Mouse (Mus musculus) adrenal gland, postnatal 36 days (tissue): ENCODE data around the gene Dlg2. TPM values are rescaled to one million over a fixed set of nuclear protein-coding genes. Genes with fewer than 3 reads are reported as not detected.
A peak's percentile ranks its signal among the peaks of the same experiment; 100 is the strongest.

Experiments
- DNase-seq, 2 experiments: peaks; one replicate each; pipeline ENCODE4 v3.0.0; 2021; ENCODE audit warnings: mixed read lengths in 1 of 2
- total RNA-seq, 2 experiments: library from RNA; stranded (reverse); gene quantifications; 2 replicates each; pipeline ENCODE4 v1.2.3; 2021

Gene Dlg2
- total RNA-seq, 2 experiments from 2014 or later: 93.3 to 123 TPM

DNA sequence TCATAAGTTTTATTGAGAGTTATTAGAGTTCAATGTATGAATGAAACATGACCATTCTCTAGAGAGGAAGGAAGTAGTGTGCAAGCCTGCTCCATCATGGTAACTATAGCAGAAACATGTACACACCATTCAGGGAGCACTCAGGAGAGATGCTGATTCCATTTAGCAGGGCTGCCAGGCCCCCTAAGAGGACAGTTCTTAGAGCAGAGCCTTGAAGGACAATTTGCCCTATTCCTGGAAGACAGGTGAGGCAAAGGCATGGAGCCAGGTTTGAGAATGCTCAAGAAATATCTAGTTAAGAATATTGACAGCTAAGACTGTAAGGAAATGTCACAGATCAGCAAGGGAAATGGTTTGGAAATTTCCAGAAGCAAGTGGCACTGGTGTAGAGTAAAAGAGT, 1096.8 kb downstream of the Dlg2 start:
- no peak for DNase-seq

DNA sequence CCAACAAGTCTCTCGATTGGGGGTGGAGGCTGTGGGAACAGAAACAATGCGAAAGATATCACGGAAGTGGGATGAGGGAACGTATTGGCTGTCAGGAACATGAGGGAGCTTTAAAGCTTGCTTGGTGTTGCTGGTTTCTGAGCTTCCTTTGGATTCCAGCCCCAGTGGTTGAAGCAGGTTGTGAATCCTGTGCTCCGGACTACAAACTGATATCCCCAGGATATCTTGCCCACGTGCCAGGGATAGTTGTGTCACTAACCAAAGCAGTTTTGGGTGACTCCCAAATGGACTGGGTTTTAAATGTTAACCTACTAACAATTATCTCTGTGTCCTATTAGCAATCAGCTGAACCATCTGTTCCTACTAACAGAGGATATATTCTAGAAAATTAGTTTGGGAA, 1099.7 kb downstream of the Dlg2 start:
- no peak for DNase-seq

DNA sequence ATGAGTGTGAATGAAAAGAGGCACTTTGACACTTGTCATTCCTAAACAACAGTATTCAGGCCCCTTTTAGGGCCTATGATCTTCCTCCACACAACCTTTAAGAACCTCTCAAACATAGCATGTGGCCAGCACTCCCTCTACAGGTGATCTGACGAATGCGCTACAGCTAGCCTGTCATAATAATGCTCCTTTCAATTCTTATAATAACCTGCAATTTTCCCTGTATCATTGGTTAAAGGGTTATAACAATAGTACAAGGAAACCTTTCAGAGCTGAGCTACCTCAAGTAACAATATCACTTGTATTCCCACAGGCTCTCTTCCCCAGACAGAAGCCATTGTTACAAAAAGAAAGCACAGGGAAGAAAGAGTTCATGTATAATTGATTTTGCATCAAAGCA, 1105.7 kb downstream of the Dlg2 start:
- peak; percentile 25 to 35 for DNase-seq

DNA sequence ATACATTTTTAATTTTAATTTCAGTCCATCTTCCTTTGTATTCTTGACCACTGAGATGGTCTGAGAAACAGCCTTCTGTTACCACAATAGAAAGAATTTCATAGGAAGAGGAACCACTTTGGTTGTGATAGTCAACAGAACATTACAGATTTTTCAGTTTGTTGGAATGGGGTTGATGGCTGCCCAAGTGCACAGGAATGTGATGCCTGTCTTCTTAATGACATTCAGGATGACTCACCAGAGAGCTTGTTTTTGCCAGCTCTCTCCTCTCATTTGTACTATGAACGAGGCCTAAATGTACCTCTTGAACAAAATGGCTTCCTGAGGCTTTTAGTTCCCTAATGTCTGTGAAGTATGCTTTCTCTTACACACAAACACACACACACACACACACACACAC, 1107.1 kb downstream of the Dlg2 start:
- no peak for DNase-seq

DNA sequence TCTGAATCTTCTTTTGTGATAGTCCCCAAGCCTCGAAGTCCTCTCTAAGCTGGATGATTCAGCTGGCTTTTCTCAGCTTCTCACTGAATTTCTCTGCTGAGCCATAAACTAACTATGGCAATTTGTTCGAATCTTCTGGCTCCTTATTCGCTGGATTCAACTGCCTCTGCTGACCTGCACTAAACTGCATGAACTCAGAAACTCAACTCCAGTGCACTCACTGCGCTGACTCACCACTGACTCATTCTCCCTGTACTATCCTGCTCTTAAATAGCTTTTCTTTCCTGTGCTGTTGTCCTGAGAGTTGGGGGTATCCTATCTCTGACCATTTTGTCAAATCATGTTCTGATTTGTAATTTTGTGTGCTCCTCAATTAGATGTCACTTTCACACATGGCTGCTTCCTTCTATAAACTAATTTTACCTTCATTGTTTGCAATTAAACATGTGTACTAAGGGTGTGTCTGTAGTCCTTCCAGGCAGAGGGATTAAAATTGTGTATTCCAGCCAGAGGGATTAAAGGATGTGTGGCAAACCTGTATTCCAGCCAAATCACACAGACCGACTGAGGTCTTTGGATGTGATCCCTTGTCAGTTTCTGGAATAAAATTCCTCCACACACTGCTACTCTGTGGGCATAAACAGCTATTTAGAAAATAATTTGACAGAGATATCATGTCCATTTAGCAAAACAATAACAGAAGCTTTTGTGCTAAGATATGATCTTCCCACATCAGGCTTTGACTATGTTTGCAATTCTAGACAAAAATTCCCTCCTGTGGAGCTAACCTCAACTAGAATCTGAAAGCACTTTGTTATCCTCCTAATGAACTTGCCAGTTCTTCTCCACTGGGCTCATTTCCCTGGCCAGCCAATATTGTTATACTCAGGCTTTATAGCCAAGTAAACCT, 1115.0 kb downstream of the Dlg2 start:
- peak; percentile 63 to 78 for DNase-seq

DNA sequence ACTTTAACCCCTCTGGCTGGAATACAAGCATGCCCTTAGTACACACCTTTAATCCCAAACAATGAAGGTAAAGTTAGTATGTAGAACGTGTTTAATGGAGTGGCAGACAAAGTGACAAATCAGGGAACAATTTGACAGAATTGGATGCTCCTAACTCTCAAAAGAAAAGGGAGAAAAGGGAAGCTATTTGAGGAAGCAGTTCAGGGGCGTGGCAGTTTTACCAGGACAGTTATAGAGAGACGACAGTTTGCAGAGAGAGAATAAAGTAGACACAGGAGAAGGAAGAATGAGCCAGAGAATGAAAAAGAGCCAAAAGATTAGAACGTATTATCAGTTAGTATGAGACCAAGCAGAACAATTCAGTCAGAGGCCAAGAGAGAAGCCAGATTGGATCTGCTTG, 1122.1 kb downstream of the Dlg2 start:
- DNase-seq: no peak

DNA sequence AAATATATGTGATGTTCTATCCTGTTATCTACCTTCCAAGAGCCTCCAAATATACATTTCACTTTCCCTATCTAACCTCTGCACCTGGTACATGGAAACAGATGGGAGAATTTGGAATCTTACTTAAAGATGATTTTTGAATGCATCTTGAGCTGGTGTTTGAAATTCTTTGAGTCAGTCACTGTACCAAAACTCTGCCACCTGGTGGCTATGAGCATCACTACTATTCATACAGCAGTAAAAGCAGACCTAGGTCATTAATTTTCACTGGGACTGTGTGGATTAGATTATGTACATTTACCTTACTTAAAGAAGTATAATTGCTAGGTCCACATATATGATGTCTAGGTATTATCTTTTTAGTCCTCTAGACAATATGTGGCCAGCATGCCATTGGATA, 1124.8 kb downstream of the Dlg2 start:
- DNase-seq: peak in 1 of 2 experiments; percentile 22

DNA sequence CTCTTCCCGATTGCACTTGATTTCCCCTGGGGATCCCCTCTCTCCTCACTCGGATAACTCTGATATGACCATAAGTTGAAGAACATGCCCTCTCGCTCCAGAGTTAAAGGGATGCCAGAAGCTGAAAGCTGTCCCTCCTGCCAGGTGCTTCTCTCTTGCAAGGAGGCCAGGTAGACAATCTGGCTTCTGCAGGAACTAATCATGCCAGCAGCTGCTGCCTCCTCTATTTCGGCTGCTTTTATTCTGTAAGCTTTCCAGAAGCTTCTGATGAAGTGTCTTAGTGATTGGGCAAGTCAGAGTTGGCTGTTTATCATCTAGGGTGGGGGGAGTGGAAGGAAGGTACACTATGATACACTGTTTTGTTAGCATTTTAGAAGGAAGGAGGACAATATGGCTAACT, 1127.1 kb downstream of the Dlg2 start:
- DNase-seq: no peak

DNA sequence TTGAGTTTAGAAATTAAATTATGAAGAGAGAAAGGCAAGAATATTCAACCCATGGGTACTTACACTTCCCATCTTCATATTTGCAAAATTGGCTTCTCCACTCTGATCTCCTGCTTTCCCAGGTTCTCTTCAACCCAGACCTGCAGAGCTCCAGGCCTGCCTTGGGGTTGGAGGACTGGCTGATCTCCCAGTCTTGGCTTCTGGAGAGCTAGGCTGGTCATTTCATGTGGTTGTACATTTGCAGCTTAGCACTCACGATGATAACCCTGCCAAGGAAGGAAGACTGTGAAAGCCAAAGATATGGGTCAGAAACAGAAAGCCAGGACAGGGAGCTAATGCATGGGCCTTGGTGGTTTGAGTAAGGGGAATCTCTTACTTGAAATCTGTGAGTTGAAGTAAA, 1176.6 kb downstream of the Dlg2 start:
- no peak for DNase-seq

DNA sequence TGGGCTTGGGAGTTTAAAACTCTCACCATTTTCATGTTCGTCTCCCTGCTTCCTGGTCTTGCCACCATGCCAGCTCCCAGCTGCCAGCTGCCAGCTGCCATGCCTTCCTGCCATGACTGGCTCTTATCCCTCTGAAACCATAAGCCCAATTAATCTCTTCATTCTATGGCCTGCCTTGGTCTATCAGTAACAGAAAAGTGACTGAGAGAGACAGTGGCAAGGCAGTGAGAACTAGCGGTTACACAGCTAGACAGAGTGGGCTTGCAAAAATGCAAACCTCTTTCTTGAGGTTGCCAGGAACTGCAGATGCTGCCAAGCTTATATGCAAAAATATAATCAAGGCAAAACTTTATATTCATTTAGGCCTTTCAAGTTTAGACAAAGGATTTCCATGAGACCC, 1183.0 kb downstream of the Dlg2 start:
- DNase-seq: no peak

DNA sequence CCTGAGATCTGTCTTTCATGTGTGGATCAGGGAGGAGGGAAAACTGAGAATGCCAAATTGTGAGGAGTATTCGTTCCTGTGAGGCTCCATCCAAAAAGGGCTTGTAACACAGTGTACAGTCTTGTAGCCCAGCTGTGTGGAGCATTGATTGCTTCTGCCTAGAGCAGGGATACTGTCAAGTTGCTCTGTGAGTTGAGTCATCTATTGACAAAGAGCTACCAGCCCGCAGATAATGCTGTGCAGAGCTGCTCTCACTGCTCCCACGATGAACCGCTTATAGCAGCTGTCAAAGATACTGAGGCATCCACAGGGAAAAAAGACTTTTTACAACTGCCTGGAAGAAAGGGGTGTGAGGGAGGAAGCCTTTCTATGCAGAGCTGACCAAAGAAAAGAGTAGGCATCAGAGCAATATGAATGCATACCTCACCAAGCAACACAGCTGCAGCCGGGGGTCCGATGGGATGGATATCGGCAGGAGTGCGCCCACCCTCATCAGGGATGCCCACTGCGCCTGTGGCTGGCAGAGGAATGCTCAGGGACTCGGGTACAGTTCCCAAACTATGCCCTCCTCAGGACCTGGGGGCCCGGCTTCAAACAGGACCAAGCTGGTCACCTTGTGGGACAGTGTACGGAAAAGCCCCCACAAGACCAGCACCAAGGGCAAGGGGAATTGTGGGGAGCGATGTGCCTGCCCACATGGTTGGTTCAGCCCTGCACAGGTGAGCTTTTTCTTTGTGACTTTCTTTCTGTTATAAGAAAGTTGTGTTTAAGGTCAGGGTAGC, 1196.0 kb downstream of the Dlg2 start:
- peak; percentile 60 to 65 for DNase-seq

DNA sequence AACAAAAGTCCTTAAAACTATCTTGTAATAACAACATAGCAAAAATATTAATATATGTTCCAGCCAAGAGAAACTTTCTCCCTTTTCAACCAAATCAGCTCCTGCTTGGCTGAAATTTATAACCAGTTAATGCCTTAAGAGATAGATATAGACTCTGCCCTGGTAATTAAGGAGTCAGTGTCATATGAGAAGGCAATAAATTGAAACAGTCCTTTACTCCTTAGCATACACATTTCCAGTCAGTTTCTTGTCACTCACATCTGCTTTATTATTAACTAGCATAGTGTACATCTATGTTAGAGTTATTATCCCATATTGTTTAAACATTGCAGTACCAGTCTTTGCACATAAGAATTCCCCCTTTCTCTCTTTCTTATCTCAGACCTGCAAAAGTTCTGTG, 1197.9 kb downstream of the Dlg2 start:
- no peak for DNase-seq

DNA sequence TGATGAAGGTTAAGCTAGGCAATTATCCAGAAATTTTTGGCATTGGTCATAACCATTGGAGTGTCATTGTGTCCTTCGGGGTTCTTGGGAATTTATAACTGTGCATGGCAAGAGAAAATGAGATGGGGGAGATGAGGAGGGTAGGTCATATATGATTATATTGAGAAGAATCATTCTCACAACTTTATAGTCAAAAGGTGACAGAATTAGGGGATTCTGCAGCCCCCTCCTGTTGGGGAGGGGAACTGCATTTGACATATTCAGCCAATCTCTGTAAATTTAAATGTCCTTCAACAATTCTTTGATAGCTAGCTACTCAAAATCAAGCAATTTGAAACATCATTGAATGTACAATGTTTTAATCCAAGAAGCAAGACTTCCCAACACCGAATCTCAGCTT, 1201.5 kb downstream of the Dlg2 start:
- DNase-seq: no peak

DNA sequence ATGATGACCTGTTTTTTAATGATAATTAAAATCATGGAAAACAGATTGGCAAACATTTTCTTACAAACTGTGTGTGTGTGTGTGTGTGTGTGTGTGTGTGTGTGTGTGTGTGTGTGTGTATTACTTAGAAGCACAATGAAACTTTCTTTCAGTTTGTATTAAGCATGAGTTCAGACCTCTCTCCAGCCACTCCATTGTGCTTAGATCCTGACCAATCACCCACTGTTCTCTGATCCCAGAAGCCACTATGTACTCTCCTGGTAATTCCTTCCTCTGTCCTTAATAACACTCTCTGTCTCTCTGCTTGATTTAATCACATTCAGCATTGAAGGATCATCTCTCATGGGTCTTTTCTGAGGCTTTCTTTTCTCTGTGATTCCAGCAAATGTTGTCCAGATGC, 1211.5 kb downstream of the Dlg2 start:
- no peak for DNase-seq

DNA sequence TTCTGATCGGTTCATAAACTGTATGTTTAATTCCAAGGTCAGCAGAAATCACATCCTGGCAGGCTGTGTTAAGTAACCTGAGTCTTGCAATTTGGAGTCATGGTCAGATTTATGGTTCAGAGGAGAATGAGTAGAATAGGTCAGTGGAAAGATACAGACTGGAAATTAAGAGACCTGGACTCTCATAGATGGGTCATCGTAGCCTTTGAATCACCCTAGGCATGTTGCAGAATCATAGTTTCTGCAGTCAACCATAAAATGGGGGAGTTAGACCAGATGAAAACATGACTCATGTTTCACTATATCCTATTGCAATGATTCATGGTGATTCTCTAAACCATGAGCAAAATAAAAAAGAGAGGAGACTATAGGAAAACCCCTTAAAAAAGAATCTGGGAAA, 1213.4 kb downstream of the Dlg2 start:
- DNase-seq: no peak

DNA sequence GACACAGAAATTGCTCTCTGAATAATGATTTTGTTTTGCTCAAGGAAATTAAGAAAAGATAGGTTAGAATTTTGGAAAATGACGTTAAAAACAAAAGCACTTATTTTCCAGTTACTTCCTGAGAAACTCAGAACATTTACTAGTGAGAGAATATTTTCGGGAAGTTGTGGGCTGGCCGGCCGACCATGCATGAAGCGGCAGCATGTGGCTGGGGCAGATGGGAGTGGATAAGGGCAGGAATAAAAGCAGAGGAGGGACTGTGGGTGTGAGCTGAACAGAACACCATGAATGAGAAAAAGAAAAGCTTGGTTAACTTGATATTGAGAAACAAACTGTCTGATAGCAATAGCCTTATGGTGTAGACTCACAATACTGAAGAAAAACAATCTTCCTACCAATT, 1233.4 kb downstream of the Dlg2 start:
- DNase-seq: no peak

DNA sequence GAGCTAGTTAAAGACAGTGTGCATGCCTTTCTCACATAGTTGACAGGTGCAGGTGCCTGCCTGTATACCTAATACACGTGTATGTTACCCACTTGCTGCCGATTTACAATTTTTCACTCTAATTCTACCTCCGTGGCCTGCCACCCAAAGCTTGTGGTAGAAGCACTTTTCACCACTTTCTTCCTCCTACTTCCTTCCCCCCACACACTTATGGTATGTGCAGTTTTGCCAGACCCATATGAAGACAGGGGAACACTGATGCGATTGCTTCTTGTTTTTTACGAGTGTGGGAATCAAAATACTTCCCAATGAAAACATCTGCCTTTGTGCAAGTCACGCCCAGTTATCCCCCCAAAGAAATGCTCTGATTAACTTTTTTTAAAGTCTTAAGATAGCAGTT, 1234.7 kb downstream of the Dlg2 start:
- no peak for DNase-seq

DNA sequence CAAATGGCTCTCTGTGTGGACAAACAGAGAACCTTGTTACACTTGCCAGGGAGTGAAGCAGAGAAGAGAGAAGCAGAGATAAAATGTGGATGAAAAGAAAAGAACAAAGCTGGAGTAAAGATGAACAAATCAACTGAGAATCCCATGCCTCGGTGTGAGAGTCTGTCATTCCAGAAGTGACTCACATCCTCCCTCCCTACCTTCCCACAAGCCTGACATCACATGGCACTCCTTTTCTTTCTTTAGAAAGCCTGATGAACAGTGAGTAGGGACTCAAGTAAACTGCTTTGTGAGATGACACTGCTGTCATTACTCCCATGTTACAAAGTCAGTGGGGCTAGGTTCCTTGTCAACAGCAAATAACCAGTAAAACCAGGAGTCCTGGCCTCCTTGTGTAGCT, 1239.3 kb downstream of the Dlg2 start:
- DNase-seq: no peak

DNA sequence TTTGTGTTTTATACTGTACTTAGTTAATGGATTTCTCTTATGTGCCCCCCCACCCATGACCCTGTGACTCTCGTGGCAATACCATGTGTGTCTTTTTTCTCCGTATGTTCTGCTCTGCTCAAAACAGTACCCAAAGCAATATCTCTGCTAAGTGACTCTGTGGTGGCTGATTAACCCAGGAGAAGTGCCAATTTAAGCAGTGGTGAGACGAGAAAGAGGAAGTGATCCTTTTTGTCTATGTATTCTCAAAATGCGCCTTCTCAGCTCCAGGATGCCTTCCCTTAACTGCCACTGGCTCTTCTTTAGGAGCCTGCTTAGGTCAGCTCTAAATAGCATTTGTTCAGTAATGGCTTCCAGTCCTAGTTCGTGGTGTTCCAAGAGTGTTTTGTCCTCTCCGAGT, 1240.2 kb downstream of the Dlg2 start:
- DNase-seq: no peak

DNA sequence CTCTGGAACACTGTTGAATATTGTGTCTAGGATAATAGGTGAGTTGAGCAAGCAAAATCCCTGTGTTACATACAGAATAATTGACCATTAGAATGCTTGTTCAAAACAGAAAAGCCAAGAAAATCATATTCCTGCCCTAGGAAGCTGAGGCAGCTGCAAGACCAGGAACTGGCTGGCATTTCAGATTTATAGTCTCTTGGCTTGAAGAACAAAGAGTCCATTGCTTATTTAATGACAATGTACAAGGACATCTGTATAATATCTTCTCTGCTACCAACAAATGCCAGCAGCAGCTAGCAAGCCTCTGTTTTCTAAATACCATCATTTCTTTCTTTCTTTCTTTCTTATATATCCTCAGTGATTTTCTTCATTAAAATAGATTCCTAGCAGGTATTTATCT, 1243.8 kb downstream of the Dlg2 start:
- DNase-seq: peak in 1 of 2 experiments; percentile 35

DNA sequence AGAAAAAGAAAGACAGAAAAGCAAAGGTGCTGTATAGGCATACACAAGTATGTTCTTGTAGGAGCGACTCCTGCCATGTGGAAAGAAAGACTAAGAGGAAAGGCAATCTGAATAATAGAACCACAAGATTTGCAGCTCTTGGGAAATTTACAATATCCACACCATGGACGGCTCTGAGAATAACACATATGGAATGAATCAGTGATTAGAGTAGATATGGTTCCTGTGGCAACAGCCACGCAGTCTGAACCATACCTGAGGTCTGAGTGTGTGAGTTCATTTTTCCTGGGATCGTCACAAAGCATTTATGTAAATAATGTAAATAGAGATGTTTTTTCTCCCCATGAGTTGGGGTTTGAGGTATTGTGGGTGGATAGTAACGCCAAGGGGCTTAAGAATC, 1247.9 kb downstream of the Dlg2 start:
- no peak for DNase-seq

DNA sequence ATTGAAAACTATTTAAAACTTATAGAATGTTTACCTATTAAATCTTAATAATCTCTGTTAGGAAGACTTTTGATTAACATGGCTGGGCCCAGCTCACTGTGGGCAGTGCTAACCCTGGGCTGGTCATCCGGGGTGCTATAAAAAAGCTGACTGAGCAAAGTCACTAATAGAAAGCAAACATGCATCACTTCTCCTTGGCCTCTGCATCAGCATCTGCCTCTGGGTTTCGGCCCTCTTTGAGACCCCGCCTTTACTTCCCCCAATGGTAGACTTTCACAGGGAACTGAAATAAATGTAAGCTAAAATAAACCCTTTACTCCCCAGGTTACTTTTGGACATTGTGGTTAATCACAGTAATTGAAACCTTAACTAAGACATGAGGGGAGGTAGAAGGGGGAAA, 1264.3 kb downstream of the Dlg2 start:
- DNase-seq: no peak

DNA sequence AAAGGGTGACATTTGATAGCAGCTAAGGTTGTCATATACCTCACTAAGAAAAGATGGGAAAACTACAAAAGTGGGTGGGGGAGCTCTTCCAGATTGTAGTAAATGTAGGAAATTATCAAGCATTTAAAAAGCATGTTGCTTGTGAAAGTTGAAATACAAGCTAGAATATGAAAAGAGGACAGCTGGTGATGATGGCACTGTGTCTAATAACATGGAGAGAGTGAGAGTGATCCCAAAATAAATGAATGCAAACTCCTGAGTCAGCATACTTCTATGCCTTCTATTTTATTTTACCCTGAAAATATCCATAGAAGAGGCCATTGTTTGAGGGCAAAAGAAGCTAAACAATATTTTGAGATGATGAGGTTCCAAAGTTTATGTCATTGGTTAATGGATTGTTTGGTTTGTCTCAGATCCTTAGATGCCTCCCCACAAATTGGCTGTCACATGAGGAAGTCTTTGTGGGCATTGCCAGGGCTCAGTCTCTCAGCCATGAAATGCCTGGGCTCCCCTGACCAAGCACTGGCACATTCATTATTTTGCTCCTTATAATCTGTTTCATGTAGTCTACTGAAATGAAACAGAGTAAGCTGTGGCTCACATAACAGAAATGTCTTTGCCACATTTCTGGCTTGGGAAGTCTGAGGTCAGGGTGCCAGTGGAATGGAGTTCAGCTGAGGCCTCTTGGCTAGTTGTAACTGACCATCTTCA, 1276.8 kb downstream of the Dlg2 start:
- no peak for DNase-seq
